Mouse (Mus musculus): Measurements from ENCODE around the gene Tnfrsf1b.

The Tnfrsf1b gene

GRCm38 (mm10) chr4:145246173-145247011 is at the start of gene Tnfrsf1b:
TSS of gene Tnfrsf1b (minus strand) at chr4:145246870.
- peak; percentile 66 for DNase-seq

GRCm38 (mm10) chr4:145295589-145296300 is 49.1 kb upstream of the Tnfrsf1b start:
- peak; percentile 54 for DNase-seq

GRCm38 (mm10) chr4:145294588-145294987 is 47.9 kb upstream of the Tnfrsf1b start:
- DNase-seq: no peak

GRCm38 (mm10) chr4:145286369-145287120 is 39.9 kb upstream of the Tnfrsf1b start:
- DNase-seq: peak; percentile 42

GRCm38 (mm10) chr4:145284675-145285074 is 38.0 kb upstream of the Tnfrsf1b start:
- DNase-seq: no peak

GRCm38 (mm10) chr4:145283441-145283840 is 36.8 kb upstream of the Tnfrsf1b start:
- DNase-seq: no peak

GRCm38 (mm10) chr4:145280966-145281365 is 34.3 kb upstream of the Tnfrsf1b start:
- peak; percentile 15 for DNase-seq

- no peak for DNase-seq
Observed at GRCm38 (mm10) chr4:145278724-145279370, 32.2 kb upstream of the Tnfrsf1b start.

GRCm38 (mm10) chr4:145278231-145278630 is 31.6 kb upstream of the Tnfrsf1b start:
- no peak for DNase-seq

GRCm38 (mm10) chr4:145276368-145277249 is 29.9 kb upstream of the Tnfrsf1b start:
- no peak for DNase-seq

- no peak for DNase-seq
Observed at GRCm38 (mm10) chr4:145274887-145275286, 28.2 kb upstream of the Tnfrsf1b start.

- DNase-seq: no peak
Observed at GRCm38 (mm10) chr4:145273923-145274322, 27.3 kb upstream of the Tnfrsf1b start.

- no peak for DNase-seq
Observed at GRCm38 (mm10) chr4:145272763-145273162, 26.1 kb upstream of the Tnfrsf1b start.

- no peak for DNase-seq
Observed at GRCm38 (mm10) chr4:145271634-145272033, 25.0 kb upstream of the Tnfrsf1b start.

GRCm38 (mm10) chr4:145270136-145270535 is 23.5 kb upstream of the Tnfrsf1b start:
- peak; percentile 8 for DNase-seq

- DNase-seq: no peak
Observed at GRCm38 (mm10) chr4:145267631-145268110, 21.0 kb upstream of the Tnfrsf1b start.

- DNase-seq: no peak
Observed at GRCm38 (mm10) chr4:145266505-145266904, 19.8 kb upstream of the Tnfrsf1b start.

- DNase-seq: no peak
Observed at GRCm38 (mm10) chr4:145264761-145265160, 18.1 kb upstream of the Tnfrsf1b start.

GRCm38 (mm10) chr4:145263583-145263982 is 16.9 kb upstream of the Tnfrsf1b start:
- no peak for DNase-seq

GRCm38 (mm10) chr4:145260802-145261201 is 14.1 kb upstream of the Tnfrsf1b start:
- no peak for DNase-seq

- DNase-seq: no peak
Observed at GRCm38 (mm10) chr4:145257751-145258434, 11.2 kb upstream of the Tnfrsf1b start.

All from liver (tissue).